Mouse (Mus musculus): ENCODE results near the gene Uba3. TPM values are rescaled to one million over a fixed set of nuclear protein-coding genes. Genes with fewer than 3 reads are reported as not detected.

Gene Uba3
- polyA plus RNA-seq, 1 experiment, result 136 TPM

DNA sequence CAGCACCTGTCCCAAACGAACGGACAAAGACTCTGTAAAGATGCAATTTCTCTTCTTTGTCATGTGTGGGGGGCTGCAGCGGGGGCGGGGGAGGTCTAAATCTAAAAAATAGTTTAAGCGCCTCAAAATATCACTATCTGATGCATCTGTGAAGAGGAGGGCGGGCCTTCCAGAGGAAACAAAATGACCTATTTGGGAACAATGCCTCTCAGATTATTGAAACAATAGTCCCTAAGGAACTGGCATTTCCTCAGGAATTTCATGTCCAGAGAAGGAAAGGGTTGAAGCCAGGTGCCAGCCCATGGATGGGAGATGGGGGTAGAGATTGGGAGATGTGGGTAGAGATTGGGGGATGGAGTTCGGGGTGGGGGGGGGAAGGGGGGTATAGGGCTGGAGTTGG, 63.6 kb downstream of the Uba3 start:
- no peak for TF ChIP-seq CTCF (IDR thresholded peaks at IDR 0.05; ENCODE audit: low read depth, low read length)
- no peak for TF ChIP-seq EP300 (IDR thresholded peaks at IDR 0.05; ENCODE audit: insufficient read depth, low read depth, low read length)
- no peak for TF ChIP-seq POLR2A (IDR thresholded peaks at IDR 0.05; ENCODE audit: insufficient read depth, low read length)
- no peak overlapping the region for H3K27ac ChIP-seq (ENCODE audit: insufficient read depth, low read length)

More for the DNA sequence above, 63.6 kb downstream of the Uba3 start:
- no peaks in the 10 kb centered on the region for H3K36me3 ChIP-seq (ENCODE audit: control insufficient read depth, insufficient read depth, low read length, poor library complexity, severe bottlenecking)
- H3K4me3 ChIP-seq (ENCODE audit: low read depth, low read length), result no peak overlapping the region
- no peaks in the 10 kb centered on the region for H3K9me3 ChIP-seq (replicated peaks; ENCODE audit: control insufficient read depth, insufficient read depth, low read length, poor library complexity, severe bottlenecking)
- H3K27me3 ChIP-seq (ENCODE audit: control insufficient read depth, insufficient read depth, low read length, poor library complexity, severe bottlenecking), result no peaks in the 10 kb centered on the region
- no peaks in the 10 kb centered on the region for H3K4me1 ChIP-seq (ENCODE audit: control insufficient read depth, insufficient read depth, low read length)
- no peak overlapping the region for H3K9ac ChIP-seq (ENCODE audit: low read depth, poor library complexity, severe bottlenecking)

Other genes with a start within 250 kb of the Uba3 start
- 0.35 TPM in 1 of 2 replicates, not detected in the other for gene Fam19a4, start 145.2 kb downstream of the Uba3 start, polyA plus RNA-seq (2011; ENCODE audit: insufficient read depth, insufficient read length, low read depth, missing spikeins)
- 28.2 and 37.9 TPM in 2 replicates for gene Eogt, start 56.5 kb downstream of the Uba3 start, polyA plus RNA-seq (2011; ENCODE audit: insufficient read depth, insufficient read length, low read depth, missing spikeins)
- 39.0 and 52.4 TPM in 2 replicates for gene Tmf1, start 26.5 kb downstream of the Uba3 start, polyA plus RNA-seq (2011; ENCODE audit: insufficient read depth, insufficient read length, low read depth, missing spikeins)
- gene Arl6ip5, start 5.0 kb upstream of the Uba3 start, polyA plus RNA-seq (2011; ENCODE audit: insufficient read depth, insufficient read length, low read depth, missing spikeins), result 51.2 and 58.0 TPM in 2 replicates
- gene Lmod3, start 47.1 kb upstream of the Uba3 start, polyA plus RNA-seq (2011; ENCODE audit: insufficient read depth, insufficient read length, low read depth, missing spikeins), result not detected in 2 replicates